ENCODE assay signal across 11 mouse cellular contexts in genomic region chr17:83972470-83972869, GRCm38 (mm10).
DNase-seq lines count a peak whose midpoint lies in the region; ATAC-seq and TF ChIP-seq lines count a peak whose summit lies in the region.
"Had no signal": no experiment of that assay in that cellular context is flagged by ENCODE, and none has a peak within 500 bp of the region (broad histone marks: within the 10 kb centered on the region; RNA-seq: fewer than 3 reads in every experiment).

No protein-coding gene starts in this region.

- no peak for TF ChIP-seq CTCF in forebrain, postnatal 0 days (IDR thresholded peaks at IDR 0.05; ENCODE audit: low read depth)

- H3K9ac ChIP-seq in forebrain, embryonic 11.5 days (ENCODE audit: low read length) = no peak overlapping the region
- no peak overlapping the region for H3K9ac ChIP-seq in forebrain, postnatal 0 days
- H3K9ac ChIP-seq: liver, embryonic 12.5 days had no signal

- peak; percentile 47 for ATAC-seq in forebrain, embryonic 11.5 days (replicated peaks; ENCODE audit: low FRiP score)
- ATAC-seq in forebrain, postnatal 0 days = no peak
- ATAC-seq: liver, embryonic 12.5 days had no signal

- no peak overlapping the region for H3K4me2 ChIP-seq in forebrain, embryonic 11.5 days (ENCODE audit: low read depth, low read length, severe bottlenecking)
- no peak overlapping the region for H3K4me2 ChIP-seq in forebrain, postnatal 0 days (ENCODE audit: low read depth)
- H3K4me2 ChIP-seq: liver, embryonic 12.5 days had no signal

- DNase-seq in forebrain, embryonic 11.5 days (ENCODE audit: low spot score) = no peak
- DNase-seq in forebrain, postnatal 0 days = no peak
- DNase-seq in kidney, adult 11 months = peak; percentile 67
- DNase-seq in kidney, postnatal 14 days = no peak
- no peak for DNase-seq in embryonic facial prominence, embryonic 10.5 days (ENCODE audit: low spot score)
- peak; percentile 38 for DNase-seq in kidney, postnatal 10 days
- DNase-seq in cerebellum, postnatal 25 days = no peak
- DNase-seq in adrenal gland, adult 18-20 months (ENCODE audit: low spot score in 2 of 2) = no peak
- DNase-seq: cerebellum, adult 8-10 months; thymus, postnatal 14 days had no signal

- H3K4me3 ChIP-seq in forebrain, embryonic 11.5 days (ENCODE audit: low read depth, low read length) = no peak overlapping the region
- H3K4me3 ChIP-seq in forebrain, postnatal 0 days (ENCODE audit: low read depth, low read length) = no peak overlapping the region
- H3K4me3 ChIP-seq in embryonic facial prominence, embryonic 10.5 days = no peak overlapping the region
- H3K4me3 ChIP-seq: liver, embryonic 12.5 days had no signal

- no peaks in the 10 kb centered on the region for H3K36me3 ChIP-seq in forebrain, embryonic 11.5 days (ENCODE audit: control insufficient read depth, insufficient read depth, low read length)
- no peaks in the 10 kb centered on the region for H3K36me3 ChIP-seq in forebrain, postnatal 0 days (ENCODE audit: insufficient read depth)
- no peaks in the 10 kb centered on the region for H3K36me3 ChIP-seq in embryonic facial prominence, embryonic 10.5 days (replicated peaks)
- H3K36me3 ChIP-seq: liver, embryonic 12.5 days had no signal

- 86% methylated on average over 4 of the region's 4 CpGs for whole genome bisulfite sequencing in forebrain, embryonic 11.5 days
- 91% methylated on average over 4 of the region's 4 CpGs for WGBS in forebrain, postnatal 0 days
- 78% methylated on average over 4 of the region's 4 CpGs for WGBS in embryonic facial prominence, embryonic 10.5 days

- no peak overlapping the region for H3K27ac ChIP-seq in forebrain, embryonic 11.5 days (ENCODE audit: low read depth, low read length)
- no peak overlapping the region for H3K27ac ChIP-seq in forebrain, postnatal 0 days (ENCODE audit: low read depth, low read length)
- peak overlapping the region; percentile 79 for H3K27ac ChIP-seq in embryonic facial prominence, embryonic 10.5 days (replicated peaks)
- H3K27ac ChIP-seq: liver, embryonic 12.5 days had no signal

- H3K4me1 ChIP-seq in forebrain, embryonic 11.5 days (replicated peaks; ENCODE audit: control insufficient read depth, insufficient read depth, low read length) = peaks cover 2% of the 10 kb centered on the region; the same call in 1 of the 2 replicates
- H3K4me1 ChIP-seq in forebrain, postnatal 0 days (ENCODE audit: insufficient read depth) = no peaks in the 10 kb centered on the region
- H3K4me1 ChIP-seq in embryonic facial prominence, embryonic 10.5 days = peaks cover 42% of the 10 kb centered on the region

- no peaks in the 10 kb centered on the region for H3K27me3 ChIP-seq in forebrain, embryonic 11.5 days (ENCODE audit: control insufficient read depth, insufficient read depth, low read length)
- H3K27me3 ChIP-seq in forebrain, postnatal 0 days (ENCODE audit: insufficient read depth, low read length) = no peaks in the 10 kb centered on the region
- no peaks in the 10 kb centered on the region for H3K27me3 ChIP-seq in embryonic facial prominence, embryonic 10.5 days (replicated peaks; ENCODE audit: low read depth, poor library complexity, severe bottlenecking)
- H3K27me3 ChIP-seq: liver, embryonic 12.5 days had no signal

- no peaks in the 10 kb centered on the region for H3K9me3 ChIP-seq in forebrain, embryonic 11.5 days (ENCODE audit: control insufficient read depth, low read length)
- H3K9me3 ChIP-seq in forebrain, postnatal 0 days (ENCODE audit: low read length) = no peaks in the 10 kb centered on the region
- H3K9me3 ChIP-seq in embryonic facial prominence, embryonic 10.5 days = no peaks in the 10 kb centered on the region
- H3K9me3 ChIP-seq: liver, embryonic 12.5 days had no signal

Comparison
In these comparisons a context has a peak if more than half of its experiments do, and no peak if none do; other contexts are left out.
1. DNase-seq: peak in kidney, adult 11 months (single experiment) and kidney, postnatal 10 days (single experiment); none in forebrain, embryonic 11.5 days (single experiment), forebrain, postnatal 0 days (single experiment), kidney, postnatal 14 days (single experiment), embryonic facial prominence, embryonic 10.5 days (single experiment), cerebellum, postnatal 25 days (0 of 2) and adrenal gland, adult 18-20 months (0 of 2).